Mouse (Mus musculus): ENCODE measurements at regions not wholly inside any gene's neighbourhood (a gene's known extent, or its start where the extent isn't known, plus 50 kb on each side); places are given as distances from the start of the nearest gene placed in this dataset.

- TF ChIP-seq MYOG (IDR thresholded peaks at IDR 0.05; ENCODE audit: control insufficient read depth in 1 of 3, insufficient read depth in 1 of 3, insufficient read length in 2 of 3, low read depth in 2 of 3) = no peak
- TF ChIP-seq E2F4 (IDR thresholded peaks at IDR 0.05; ENCODE audit: insufficient read depth) = no peak
- TF ChIP-seq POLR2AphosphoS2 (IDR thresholded peaks at IDR 0.05; ENCODE audit: insufficient read length, low read depth) = no peak
- no peak for TF ChIP-seq POLR2A (IDR thresholded peaks at IDR 0.05; ENCODE audit: insufficient read length, low read depth)
Measured at GRCm38 (mm10) chr13:31369182-31369581, 186.8 kb upstream of the Foxq1 start.

Data from myocyte (in vitro differentiated cells).